Mouse (Mus musculus): ENCODE data around the gene Mmp24.

Mmp24 gene

GRCm38 (mm10) chr2:155860102-155860501, 85.0 kb downstream of the Mmp24 start:
- no peak for DNase-seq (ENCODE audit: low spot score in 2 of 2)

- no peak for DNase-seq (ENCODE audit: low spot score in 2 of 2)
Measured at GRCm38 (mm10) chr2:155861581-155861980, 86.4 kb downstream of the Mmp24 start.

GRCm38 (mm10) chr2:155862573-155863300, 87.6 kb downstream of the Mmp24 start:
- DNase-seq (ENCODE audit: low spot score in 2 of 2), result no peak

- DNase-seq (ENCODE audit: low spot score in 2 of 2), result no peak
Measured at GRCm38 (mm10) chr2:155863301-155863867, 88.2 kb downstream of the Mmp24 start.
